Comparison of ENCODE assay signal across 8 mouse cellular contexts in the genomic region with DNA sequence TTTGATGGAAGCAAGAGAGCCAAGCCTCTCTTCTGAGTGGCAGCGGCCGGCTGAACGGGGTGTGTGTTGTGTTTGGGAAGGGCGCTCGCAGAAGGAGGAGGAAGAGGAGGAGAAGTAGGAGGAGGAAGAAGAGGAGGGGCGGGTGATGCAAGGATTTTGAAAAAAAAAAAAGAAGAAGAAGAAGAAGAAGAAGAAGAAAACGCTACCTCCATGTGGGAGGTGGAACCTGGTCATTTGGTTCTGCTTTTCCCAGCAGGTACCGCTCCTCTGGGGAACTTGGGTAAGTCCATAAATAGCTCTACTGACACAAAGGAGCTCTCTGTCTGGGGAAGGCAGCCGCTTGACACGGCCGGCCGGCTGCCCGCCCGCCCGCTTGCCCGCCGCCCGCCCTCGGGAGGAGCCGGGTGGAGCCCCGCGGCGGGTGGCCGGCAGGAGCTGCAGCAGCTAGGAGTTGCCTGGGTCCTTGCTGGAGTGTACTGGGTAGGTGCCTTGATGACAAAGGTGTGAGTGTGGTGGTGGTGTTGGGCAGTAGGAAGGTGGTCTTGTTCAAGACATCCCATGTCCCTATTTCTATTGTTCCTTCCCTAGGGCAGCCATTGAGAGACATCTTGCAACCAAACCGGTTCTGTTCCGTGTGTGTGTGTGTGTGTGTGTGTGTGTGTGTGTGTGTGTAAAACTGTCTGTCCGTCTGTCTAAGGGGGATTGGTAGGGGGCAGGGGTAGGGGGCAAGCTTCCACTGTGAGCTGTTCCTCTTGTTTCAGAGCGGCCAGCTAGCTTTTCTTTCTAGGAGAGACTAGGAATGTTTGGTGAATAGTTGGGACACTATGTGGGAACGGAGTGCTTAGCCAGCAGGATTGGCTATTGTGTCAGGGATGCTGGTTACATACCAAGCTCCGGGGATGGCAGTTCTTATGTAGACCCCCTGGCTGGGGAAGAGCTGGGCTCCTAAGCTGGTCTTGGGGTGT.
A peak's percentile ranks its signal among the peaks of the same experiment; 100 is the strongest.
DNase-seq lines count a peak whose midpoint lies in the region; ATAC-seq and TF ChIP-seq lines count a peak whose summit lies in the region.

No protein-coding gene starts in this region.

- no peak for DNase-seq in lung, adult 2 months
- DNase-seq in lung, adult 18-20 months: no peak
- peak; percentile 67 for DNase-seq in embryo, embryonic 10.5 days (ENCODE audit: low spot score)
- DNase-seq in heart, postnatal 14 days: peak; percentile 43 to 52
- DNase-seq in liver, postnatal 0 days: no peak
- peak; percentile 81 for DNase-seq in retina, postnatal 1 day
- no peak for DNase-seq in layer of hippocampus, adult 11-12 months (ENCODE audit: low spot score)

- H3K4me2 ChIP-seq in liver, postnatal 0 days (ENCODE audit: low read depth, low read length): peak overlapping the region; percentile 59

- no peaks in the 10 kb centered on the region for H3K27me3 ChIP-seq in liver, postnatal 0 days (ENCODE audit: insufficient read depth, low read length)

- H3K4me3 ChIP-seq in lung, adult 2 months (replicated peaks; ENCODE audit: extremely low read depth, low read depth, low read length): peak overlapping the region; percentile 56
- peak overlapping the region; percentile 36 for H3K4me3 ChIP-seq in liver, postnatal 0 days (ENCODE audit: low read depth, low read length)

- no peak for TF ChIP-seq CTCF in lung, adult 2 months (IDR thresholded peaks at IDR 0.05; ENCODE audit: insufficient read depth, low read length)
- no peak for TF ChIP-seq CTCF in liver, postnatal 0 days (IDR thresholded peaks at IDR 0.05; ENCODE audit: low read depth)

- peaks cover 10% of the 10 kb centered on the region for H3K4me1 ChIP-seq in lung, adult 2 months (ENCODE audit: control insufficient read depth, insufficient read depth, low read length)
- H3K4me1 ChIP-seq in liver, postnatal 0 days (ENCODE audit: insufficient read depth): 0 out of 2 replicates have a peak, but pooled peaks cover 5% of the 10 kb centered on the region

- intact Hi-C loops in heart, postnatal 14 days (cut with DNase I): no loop called here

- H3K27ac ChIP-seq in liver, postnatal 0 days (ENCODE audit: low read depth): 0 out of 2 replicates have a peak overlapping the region, but pooled peaks have one; percentile 16

- no peaks in the 10 kb centered on the region for H3K36me3 ChIP-seq in liver, postnatal 0 days (replicated peaks; ENCODE audit: insufficient read depth, low read length)

- peak overlapping the region; percentile 30 for H3K9ac ChIP-seq in liver, postnatal 0 days (replicated peaks)

- no peak for ATAC-seq in liver, postnatal 0 days
- no peak for ATAC-seq in megakaryocyte-erythroid progenitor cell, adult 5-6 weeks (replicated peaks; ENCODE audit: low FRiP score, low TSS enrichment, poor library complexity, severe bottlenecking)

- TF ChIP-seq EP300 in liver, postnatal 0 days (IDR thresholded peaks at IDR 0.05; ENCODE audit: low read depth): no peak

- H3K9me3 ChIP-seq in liver, postnatal 0 days (ENCODE audit: low read length): no peaks in the 10 kb centered on the region

- TF ChIP-seq POLR2A in lung, adult 2 months (IDR thresholded peaks at IDR 0.05; ENCODE audit: borderline replicate concordance, extremely low read depth, low read depth, low read length): no peak

- 17% methylated on average over 30 of the region's 30 CpGs for WGBS in lung, adult 2 months
- WGBS in liver, postnatal 0 days (ENCODE audit: insufficient replicate concordance): 16% methylated on average over 30 of the region's 30 CpGs

Comparison
In these comparisons a context has a peak if more than half of its experiments do, and no peak if none do; other contexts are left out.
1. DNase-seq: peak in embryo, embryonic 10.5 days (single experiment), heart, postnatal 14 days (2 of 2) and retina, postnatal 1 day (single experiment); none in lung, adult 2 months (single experiment), lung, adult 18-20 months (0 of 2), liver, postnatal 0 days (single experiment) and layer of hippocampus, adult 11-12 months (single experiment).